Mouse (Mus musculus): Measurements from ENCODE around the gene Begain. TPM values are rescaled to one million over a fixed set of nuclear protein-coding genes. Genes with fewer than 3 reads are reported as not detected.

Begain gene
- total and polyA plus RNA-seq, 3 experiments, result not detected

DNA sequence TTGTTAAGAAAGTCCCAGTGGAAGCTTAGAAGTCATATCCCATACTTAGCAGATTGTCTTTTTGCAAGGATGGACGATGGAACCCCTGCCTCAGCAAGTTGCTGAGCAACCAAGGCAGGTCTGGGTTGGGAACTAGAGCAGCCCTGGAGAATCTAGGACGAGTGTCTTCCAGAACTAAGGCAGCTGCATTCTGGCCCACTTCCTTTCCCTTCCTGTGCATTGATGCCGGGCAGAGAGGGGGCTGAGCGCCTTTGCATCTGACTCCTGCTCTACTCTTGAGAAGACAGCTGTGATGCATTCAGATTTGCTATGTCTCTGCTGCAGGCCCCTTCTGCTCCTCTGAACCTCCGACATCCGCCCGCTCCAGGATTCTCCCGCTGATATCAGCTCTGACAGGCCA, 70.8 kb downstream of the Begain start:
- DNase-seq (ENCODE audit: low read depth, low spot score), result no peak
- no peak overlapping the region for H3K4me3 ChIP-seq (ENCODE audit: control insufficient read depth in 1 of 2, insufficient read depth in 1 of 2, low read depth in 2 of 2, low read length in 2 of 2)
- no peaks in the 10 kb centered on the region for H3K79me2 ChIP-seq (ENCODE audit: control insufficient read depth, insufficient read depth, low read length, poor library complexity)
- H3K27me3 ChIP-seq (ENCODE audit: control insufficient read depth in 1 of 2, insufficient read depth in 2 of 2, low read length in 2 of 2), result no peaks in the 10 kb centered on the region
- H3K36me3 ChIP-seq (ENCODE audit: control insufficient read depth in 1 of 2, insufficient read depth in 2 of 2, low read length in 2 of 2), result no peaks in the 10 kb centered on the region
- TF ChIP-seq ZKSCAN1 (IDR thresholded peaks at IDR 0.05; ENCODE audit: low read depth, low read length) (no peak), USF1 (IDR thresholded peaks at IDR 0.05; ENCODE audit: low read depth, low read length) (no peak), GABPA (IDR thresholded peaks at IDR 0.05; ENCODE audit: low read depth, low read length) (no peak), MYC (IDR thresholded peaks at IDR 0.05; ENCODE audit: low read depth, low read length) (no peak), POLR2AphosphoS2 (IDR thresholded peaks at IDR 0.05; ENCODE audit: low read length) (no peak), POLR2AphosphoS5 (IDR thresholded peaks at IDR 0.05; ENCODE audit: borderline replicate concordance, low read depth, low read length) (no peak), KAT2A (conservative IDR thresholded peaks at IDR 0.05; ENCODE audit: low read depth, low read length) (no peak), RCOR1 (IDR thresholded peaks at IDR 0.05; ENCODE audit: low read depth, low read length) (no peak), SIN3A (IDR thresholded peaks at IDR 0.05; ENCODE audit: low read length) (no peak), E2F4 (IDR thresholded peaks at IDR 0.05; ENCODE audit: borderline replicate concordance, low read depth, low read length) (no peak), MAZ (IDR thresholded peaks at IDR 0.05; ENCODE audit: low read depth, low read length) (no peak), CHD1 (IDR thresholded peaks at IDR 0.05; ENCODE audit: low read depth, low read length) (no peak), CTCF (IDR thresholded peaks at IDR 0.05 in 2 of 3, conservative IDR thresholded peaks at IDR 0.05 in 1 of 3; ENCODE audit: control insufficient read depth in 1 of 3, insufficient read depth in 1 of 3, low read depth in 2 of 3, low read length in 3 of 3, poor library complexity in 1 of 3, severe bottlenecking in 1 of 3) (no peak), NELFE (IDR thresholded peaks at IDR 0.05; ENCODE audit: low read depth, low read length) (no peak), GATA1 (IDR thresholded peaks at IDR 0.05; ENCODE audit: low read depth, low read length) (no peak), ELF1 (IDR thresholded peaks at IDR 0.05; ENCODE audit: low read depth, low read length) (no peak), ZC3H11A (IDR thresholded peaks at IDR 0.05; ENCODE audit: low read depth, low read length) (no peak), BHLHE40 (IDR thresholded peaks at IDR 0.05; ENCODE audit: borderline replicate concordance, low read depth, low read length) (no peak), ZNF384 (IDR thresholded peaks at IDR 0.05; ENCODE audit: low read depth, low read length) (no peak)
- H3K27ac ChIP-seq (ENCODE audit: control insufficient read depth, low read depth, low read length), result no peak overlapping the region
- H3K9ac ChIP-seq (ENCODE audit: control insufficient read depth, low read depth, low read length, poor library complexity, severe bottlenecking), result no peak overlapping the region
- no peaks in the 10 kb centered on the region for H3K4me1 ChIP-seq (ENCODE audit: control insufficient read depth in 1 of 2, insufficient read depth in 2 of 2, low read length in 2 of 2)
- H3K9me3 ChIP-seq (replicated peaks; ENCODE audit: insufficient read depth, low read length), result no peaks in the 10 kb centered on the region

DNA sequence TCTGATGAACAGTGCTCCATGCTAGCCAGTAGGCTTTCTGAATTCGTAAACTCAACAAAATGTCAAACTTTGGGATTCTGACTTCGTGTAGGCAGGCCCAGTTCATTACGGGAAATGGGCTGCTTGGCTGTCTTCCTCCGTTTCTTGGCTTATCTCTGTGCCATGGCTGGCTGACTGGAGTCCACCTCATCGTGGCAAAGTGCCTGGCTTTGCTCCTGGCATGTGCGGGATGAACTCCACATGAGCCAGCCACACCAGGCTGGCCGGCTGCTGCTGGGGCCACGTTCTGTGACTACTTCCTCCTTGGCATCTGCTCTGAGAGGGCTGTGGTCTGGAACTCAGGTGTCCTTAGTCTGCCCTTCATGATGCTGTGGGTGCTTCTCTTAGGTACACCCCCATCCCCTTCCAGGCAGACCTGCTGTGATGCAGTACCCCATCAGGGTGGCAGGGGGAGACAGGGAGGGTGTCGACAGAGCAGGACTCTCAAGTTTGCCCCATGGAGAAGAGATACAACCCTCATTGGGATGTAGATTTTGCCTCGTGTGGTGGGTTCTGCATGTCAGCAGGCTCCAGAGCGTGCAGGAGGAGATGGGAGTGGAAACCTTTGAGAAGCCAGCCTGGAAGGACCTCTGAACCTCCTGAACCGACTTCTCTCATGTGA, 71.9 kb downstream of the Begain start:
- H3K9ac ChIP-seq (ENCODE audit: control insufficient read depth, low read depth, low read length, poor library complexity, severe bottlenecking), result no peak overlapping the region
- H3K9me3 ChIP-seq (replicated peaks; ENCODE audit: insufficient read depth, low read length), result no peaks in the 10 kb centered on the region
- peak; percentile 9 for DNase-seq (ENCODE audit: low read depth, low spot score)
- no peaks in the 10 kb centered on the region for H3K79me2 ChIP-seq (ENCODE audit: control insufficient read depth, insufficient read depth, low read length, poor library complexity)
- H3K27me3 ChIP-seq (ENCODE audit: control insufficient read depth in 1 of 2, insufficient read depth in 2 of 2, low read length in 2 of 2), result no peaks in the 10 kb centered on the region
- no peaks in the 10 kb centered on the region for H3K36me3 ChIP-seq (ENCODE audit: control insufficient read depth in 1 of 2, insufficient read depth in 2 of 2, low read length in 2 of 2)
- TF ChIP-seq JUND (IDR thresholded peaks at IDR 0.05; ENCODE audit: low read depth, low read length) (no peak), GATA1 (IDR thresholded peaks at IDR 0.05; ENCODE audit: low read depth, low read length) (no peak), CHD1 (IDR thresholded peaks at IDR 0.05; ENCODE audit: low read depth, low read length) (no peak), SMC3 (IDR thresholded peaks at IDR 0.05; ENCODE audit: low read depth, low read length) (peak; percentile 16; the same call in 1 of the 2 replicates), ZKSCAN1 (IDR thresholded peaks at IDR 0.05; ENCODE audit: low read depth, low read length) (no peak), CTCF (IDR thresholded peaks at IDR 0.05 in 2 of 3, conservative IDR thresholded peaks at IDR 0.05 in 1 of 3; ENCODE audit: control insufficient read depth in 1 of 3, insufficient read depth in 1 of 3, low read depth in 2 of 3, low read length in 3 of 3, poor library complexity in 1 of 3, severe bottlenecking in 1 of 3) (peak; percentile 14 to 26 (median 14); a peak in 2 of 6 replicates), ZMIZ1 (IDR thresholded peaks at IDR 0.05; ENCODE audit: low read depth, low read length) (no peak), GABPA (IDR thresholded peaks at IDR 0.05; ENCODE audit: low read depth, low read length) (no peak), MEF2A (IDR thresholded peaks at IDR 0.05; ENCODE audit: extremely low read depth, insufficient replicate concordance, low read depth, low read length, poor library complexity, severe bottlenecking) (no peak)
- no peaks in the 10 kb centered on the region for H3K4me1 ChIP-seq (ENCODE audit: control insufficient read depth in 1 of 2, insufficient read depth in 2 of 2, low read length in 2 of 2)
- H3K27ac ChIP-seq (ENCODE audit: control insufficient read depth, low read depth, low read length), result no peak overlapping the region
- H3K4me3 ChIP-seq (ENCODE audit: control insufficient read depth in 1 of 2, insufficient read depth in 1 of 2, low read depth in 2 of 2, low read length in 2 of 2), result no peak overlapping the region

Measured in MEL (cell line).